10 mouse cellular contexts compared by ENCODE assay signal in the genomic region with DNA sequence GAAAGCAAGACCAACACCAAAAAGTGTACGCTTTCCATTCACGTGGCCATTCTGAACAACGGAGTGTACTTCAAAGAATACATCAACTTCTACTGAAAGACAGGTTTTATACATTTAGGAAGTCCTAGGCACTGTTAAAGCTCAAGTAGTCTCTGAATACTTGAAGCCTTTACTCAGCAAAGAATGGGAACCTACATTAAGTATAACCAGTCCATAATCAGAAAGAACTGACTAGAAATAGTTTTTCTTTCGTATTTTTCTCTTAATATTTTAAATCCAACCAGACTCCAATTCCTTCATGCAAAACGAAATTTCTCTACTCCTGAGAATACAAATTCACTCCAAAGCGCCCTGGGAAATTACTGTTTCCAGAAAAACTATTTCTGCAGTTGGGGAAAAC. TPM values are rescaled to one million over a fixed set of nuclear protein-coding genes. Genes with fewer than 3 reads are reported as not detected.
DNase-seq lines count a peak whose midpoint lies in the region; ATAC-seq and TF ChIP-seq lines count a peak whose summit lies in the region.
"Had no signal": no experiment of that assay in that cellular context is flagged by ENCODE, and none has a peak within 500 bp of the region (broad histone marks: within the 10 kb centered on the region; RNA-seq: fewer than 3 reads in every experiment).

No protein-coding gene starts in this region.

- WGBS in kidney, adult 2 months, result 3% methylated on average over 6 of the region's 6 CpGs
- WGBS in hindbrain, embryonic 13.5 days, result 25% methylated on average over 6 of the region's 6 CpGs
- WGBS in midbrain, embryonic 14.5 days, result 29% methylated on average over 6 of the region's 6 CpGs

- no peak for TF ChIP-seq CTCF in kidney, adult 2 months (conservative IDR thresholded peaks at IDR 0.05; ENCODE audit: insufficient read depth, insufficient read length, low read depth, low read length)

- H3K4me3 ChIP-seq in kidney, adult 2 months (ENCODE audit: insufficient read depth, low read depth, low read length), result peak overlapping the region; percentile 83; the same call in 1 of the 2 replicates
- peak overlapping the region; percentile 99 for H3K4me3 ChIP-seq in hindbrain, embryonic 13.5 days
- peak overlapping the region; percentile 92 for H3K4me3 ChIP-seq in midbrain, embryonic 14.5 days (replicated peaks; ENCODE audit: low read depth, low read length)

- no peaks in the 10 kb centered on the region for H3K36me3 ChIP-seq in kidney, adult 2 months (ENCODE audit: control insufficient read depth, insufficient read depth, low read length)
- no peaks in the 10 kb centered on the region for H3K36me3 ChIP-seq in hindbrain, embryonic 13.5 days
- H3K36me3 ChIP-seq in midbrain, embryonic 14.5 days (ENCODE audit: control insufficient read depth, insufficient read depth, low read length), result no peaks in the 10 kb centered on the region

- H3K4me2 ChIP-seq in hindbrain, embryonic 13.5 days, result peak overlapping the region; percentile 79
- peak overlapping the region; percentile 88 for H3K4me2 ChIP-seq in midbrain, embryonic 14.5 days (ENCODE audit: low read length)

- H3K27me3 ChIP-seq in kidney, adult 2 months (replicated peaks; ENCODE audit: control insufficient read depth, insufficient read depth, low read length), result no peaks in the 10 kb centered on the region
- H3K27me3 ChIP-seq in hindbrain, embryonic 13.5 days, result no peaks in the 10 kb centered on the region
- no peaks in the 10 kb centered on the region for H3K27me3 ChIP-seq in midbrain, embryonic 14.5 days (ENCODE audit: control insufficient read depth, insufficient read depth, low read length)

- peak overlapping the region; percentile 98 for H3K9ac ChIP-seq in hindbrain, embryonic 13.5 days
- H3K9ac ChIP-seq in midbrain, embryonic 14.5 days (replicated peaks; ENCODE audit: low read length), result peak overlapping the region; percentile 93

- peaks cover 17% of the 10 kb centered on the region for H3K4me1 ChIP-seq in kidney, adult 2 months (ENCODE audit: control insufficient read depth, insufficient read depth, low read length)
- peaks cover 26% of the 10 kb centered on the region for H3K4me1 ChIP-seq in hindbrain, embryonic 13.5 days (replicated peaks)
- peaks cover 13% of the 10 kb centered on the region for H3K4me1 ChIP-seq in midbrain, embryonic 14.5 days (ENCODE audit: control insufficient read depth, insufficient read depth, low read length)

- no peaks in the 10 kb centered on the region for H3K9me3 ChIP-seq in hindbrain, embryonic 13.5 days
- no peaks in the 10 kb centered on the region for H3K9me3 ChIP-seq in midbrain, embryonic 14.5 days (ENCODE audit: control insufficient read depth, low read length)

- no peak for ATAC-seq in hindbrain, embryonic 13.5 days (ENCODE audit: low FRiP score)
- no peak for ATAC-seq in midbrain, embryonic 14.5 days (ENCODE audit: low FRiP score, low TSS enrichment)

- no peak for TF ChIP-seq POLR2A in kidney, adult 2 months (IDR thresholded peaks at IDR 0.05; ENCODE audit: low read depth, low read length)

- DNase-seq in kidney, adult 2 months, result no peak
- no peak for DNase-seq in kidney, adult 8-10 months
- DNase-seq in adipocyte (ENCODE audit: low spot score), result peak; percentile 12
- no peak for DNase-seq in midbrain, embryonic 14.5 days
- DNase-seq in spleen, adult 18-20 months, result no peak
- no peak for DNase-seq in right cerebral cortex, postnatal 10 days (ENCODE audit: low spot score in 2 of 2)
- DNase-seq in right cerebral cortex, adult 2 months (ENCODE audit: low spot score in 2 of 2), result no peak
- DNase-seq: kidney, adult 18-20 months; thymus, adult 18-20 months had no signal

- peak overlapping the region; percentile 83; the same call in 1 of the 2 replicates for H3K27ac ChIP-seq in kidney, adult 2 months (ENCODE audit: insufficient read depth, low read depth, low read length)
- H3K27ac ChIP-seq in hindbrain, embryonic 13.5 days, result peak overlapping the region; percentile 96; the same call in 1 of the 2 replicates
- no peak overlapping the region for H3K27ac ChIP-seq in midbrain, embryonic 14.5 days (replicated peaks; ENCODE audit: low read depth, low read length)

RNA-seq across cellular contexts. Expression of gene Smg1, which starts 1.2 kb away (rescaled TPM):
- 15.5 and 17.8 TPM in 2 replicates for polyA plus RNA-seq in kidney, adult 2 months (2012; rRNA removed)
- polyA plus RNA-seq in hindbrain, embryonic 13.5 days (2015; fragmentation: Nextera tagmentation; extraction: Ambion mirVana), result 20.7 and 21.5 TPM in 2 replicates
- polyA plus RNA-seq in midbrain, embryonic 14.5 days (2014; fragmentation: Nextera tagmentation; extraction: Ambion mirVana), result 31.7 and 38.4 TPM in 2 replicates
